ENCODE assay signal across 10 mouse cellular contexts in genomic region chr2:153440755-153441154, GRCm38 (mm10). TPM values are rescaled to one million over a fixed set of nuclear protein-coding genes. Genes with fewer than 3 reads are reported as not detected.
A peak's percentile ranks its signal among the peaks of the same experiment; 100 is the strongest.
DNase-seq lines count a peak whose midpoint lies in the region; ATAC-seq and TF ChIP-seq lines count a peak whose summit lies in the region.
"Had no signal": no experiment of that assay in that cellular context is flagged by ENCODE, and none has a peak within 500 bp of the region (broad histone marks: within the 10 kb centered on the region; RNA-seq: fewer than 3 reads in every experiment).

No protein-coding gene starts in this region.

- no peaks in the 10 kb centered on the region for H3K27me3 ChIP-seq in heart, embryonic 14.5 days (ENCODE audit: control insufficient read depth, insufficient read depth, low read length)
- H3K27me3 ChIP-seq in embryonic facial prominence, embryonic 11.5 days (ENCODE audit: control insufficient read depth, insufficient read depth, low read length), result no peaks in the 10 kb centered on the region
- no peaks in the 10 kb centered on the region for H3K27me3 ChIP-seq in hindbrain, embryonic 16.5 days (replicated peaks; ENCODE audit: control insufficient read depth, insufficient read depth, low read length)
- H3K27me3 ChIP-seq in limb, embryonic 14.5 days (ENCODE audit: control insufficient read depth, insufficient read depth, low read length), result no peaks in the 10 kb centered on the region

- no peak overlapping the region for H3K4me3 ChIP-seq in heart, embryonic 14.5 days (ENCODE audit: control insufficient read depth in 1 of 2, insufficient read depth in 1 of 2, low read depth in 1 of 2, low read length in 2 of 2)
- H3K4me3 ChIP-seq in embryonic facial prominence, embryonic 11.5 days (ENCODE audit: low read depth, low read length), result no peak overlapping the region
- H3K4me3 ChIP-seq in hindbrain, embryonic 16.5 days (ENCODE audit: low read length), result no peak overlapping the region
- H3K4me3 ChIP-seq in limb, embryonic 14.5 days (replicated peaks; ENCODE audit: low read length), result no peak overlapping the region

- intact Hi-C loops in left cerebral cortex, postnatal 4 days (cut with DNase I), result no loop called here

- H3K27ac ChIP-seq in heart, embryonic 14.5 days (replicated peaks in 1 of 2; ENCODE audit: control insufficient read depth in 1 of 2, insufficient read depth in 1 of 2, low read depth in 2 of 2, low read length in 2 of 2), result peak overlapping the region; percentile 12 to 62; a peak in 3 of 4 replicates
- 0 out of 2 replicates have a peak overlapping the region, but pooled peaks have one; percentile 47 for H3K27ac ChIP-seq in embryonic facial prominence, embryonic 11.5 days (replicated peaks; ENCODE audit: low read depth, low read length)
- H3K27ac ChIP-seq in hindbrain, embryonic 16.5 days (ENCODE audit: low read depth, low read length), result no peak overlapping the region
- H3K27ac ChIP-seq in limb, embryonic 14.5 days (replicated peaks; ENCODE audit: low read depth, low read length), result 0 out of 2 replicates have a peak overlapping the region, but pooled peaks have one; percentile 9

- TF ChIP-seq POLR2A in limb, embryonic 14.5 days (IDR thresholded peaks at IDR 0.05; ENCODE audit: borderline replicate concordance, extremely low read depth, insufficient read depth, insufficient read length), result no peak

- H3K4me1 ChIP-seq in heart, embryonic 14.5 days (ENCODE audit: control insufficient read depth in 2 of 2, insufficient read depth in 2 of 2, low read length in 2 of 2), result peaks cover 52 to 73% of the 10 kb centered on the region in 2 experiments
- H3K4me1 ChIP-seq in embryonic facial prominence, embryonic 11.5 days (ENCODE audit: control insufficient read depth, insufficient read depth, low read length), result peaks cover 30% of the 10 kb centered on the region
- H3K4me1 ChIP-seq in hindbrain, embryonic 16.5 days (ENCODE audit: control insufficient read depth, insufficient read depth, low read depth, low read length), result peaks cover 57% of the 10 kb centered on the region
- peaks cover 53% of the 10 kb centered on the region for H3K4me1 ChIP-seq in limb, embryonic 14.5 days (ENCODE audit: control insufficient read depth, insufficient read depth, low read length)

- no peak for ATAC-seq in heart, embryonic 14.5 days (ENCODE audit: insufficient number of reproducible peaks, insufficient read depth, low FRiP score, low read depth)
- no peak for ATAC-seq in embryonic facial prominence, embryonic 11.5 days (replicated peaks; ENCODE audit: insufficient number of reproducible peaks, low FRiP score, low TSS enrichment, low read depth)
- ATAC-seq in hindbrain, embryonic 16.5 days, result no peak
- no peak for ATAC-seq in limb, embryonic 14.5 days (ENCODE audit: low FRiP score, low read depth)
- ATAC-seq: CD4-positive, CD25-positive, alpha-beta regulatory T cell, adult 4 months had no signal

- peak overlapping the region; percentile 100 for H3K4me2 ChIP-seq in heart, embryonic 14.5 days (ENCODE audit: low read length)
- no peak overlapping the region for H3K4me2 ChIP-seq in embryonic facial prominence, embryonic 11.5 days (ENCODE audit: low read depth, low read length)
- H3K4me2 ChIP-seq in hindbrain, embryonic 16.5 days (ENCODE audit: low read length), result peak overlapping the region; percentile 15
- no peak overlapping the region for H3K4me2 ChIP-seq in limb, embryonic 14.5 days (replicated peaks; ENCODE audit: low read depth, low read length, severe bottlenecking)

- H3K36me3 ChIP-seq in heart, embryonic 14.5 days (ENCODE audit: control insufficient read depth, insufficient read depth, low read length), result peaks cover 5% of the 10 kb centered on the region; the same call in 1 of the 2 replicates
- no peaks in the 10 kb centered on the region for H3K36me3 ChIP-seq in embryonic facial prominence, embryonic 11.5 days (replicated peaks; ENCODE audit: control insufficient read depth, insufficient read depth, low read depth, low read length)
- H3K36me3 ChIP-seq in hindbrain, embryonic 16.5 days (ENCODE audit: control insufficient read depth, insufficient read depth, low read length), result peaks cover 4% of the 10 kb centered on the region; the same call in 1 of the 2 replicates
- H3K36me3 ChIP-seq in limb, embryonic 14.5 days (ENCODE audit: control insufficient read depth, insufficient read depth, low read length), result peaks cover 7% of the 10 kb centered on the region

- 39% methylated on average over 2 of the region's 2 CpGs for WGBS in heart, embryonic 14.5 days
- 55% methylated on average over 2 of the region's 2 CpGs for WGBS in embryonic facial prominence, embryonic 11.5 days
- WGBS in hindbrain, embryonic 16.5 days, result 73% methylated on average over 2 of the region's 2 CpGs
- WGBS in limb, embryonic 14.5 days, result 52% methylated on average over 2 of the region's 2 CpGs

- peak overlapping the region; percentile 57; the same call in 1 of the 2 replicates for H3K9ac ChIP-seq in heart, embryonic 14.5 days (ENCODE audit: low read length)
- H3K9ac ChIP-seq in embryonic facial prominence, embryonic 11.5 days (replicated peaks; ENCODE audit: low read length), result no peak overlapping the region
- H3K9ac ChIP-seq in hindbrain, embryonic 16.5 days (ENCODE audit: low read depth, low read length), result peak overlapping the region; percentile 17; the same call in 1 of the 2 replicates
- no peak overlapping the region for H3K9ac ChIP-seq in limb, embryonic 14.5 days (ENCODE audit: low read depth, low read length, severe bottlenecking)

- no peaks in the 10 kb centered on the region for H3K9me3 ChIP-seq in heart, embryonic 14.5 days (ENCODE audit: control insufficient read depth, low read length)
- no peaks in the 10 kb centered on the region for H3K9me3 ChIP-seq in embryonic facial prominence, embryonic 11.5 days (replicated peaks; ENCODE audit: control insufficient read depth, low read length)
- no peaks in the 10 kb centered on the region for H3K9me3 ChIP-seq in hindbrain, embryonic 16.5 days (ENCODE audit: control insufficient read depth, low read length)
- H3K9me3 ChIP-seq in limb, embryonic 14.5 days (ENCODE audit: control insufficient read depth, low read length), result no peaks in the 10 kb centered on the region

- DNase-seq in heart, adult 18-20 months, result no peak
- no peak for DNase-seq in embryonic facial prominence, embryonic 11.5 days (ENCODE audit: low spot score)
- no peak for DNase-seq in limb, embryonic 14.5 days (ENCODE audit: low spot score)
- DNase-seq in cerebellum, postnatal 14 days, result no peak
- no peak for DNase-seq in left cerebral cortex, postnatal 4 days
- DNase-seq in spleen, adult 18-20 months, result no peak

RNA-seq across cellular contexts. Expression of gene 4930404H24Rik, which starts 51.8 kb away (rescaled TPM):
- polyA plus RNA-seq in heart, embryonic 14.5 days (2014; fragmentation: Nextera tagmentation; extraction: Ambion mirVana), result not detected in 2 replicates
- not detected for total RNA-seq in heart, adult 18-20 months (2021)
- polyA plus RNA-seq in embryonic facial prominence, embryonic 11.5 days (2014; fragmentation: Nextera tagmentation; extraction: Ambion mirVana), result not detected in 2 replicates
- polyA plus RNA-seq in hindbrain, embryonic 16.5 days (2015; fragmentation: Nextera tagmentation; extraction: Ambion mirVana), result not detected in 2 replicates
- polyA plus RNA-seq in limb, embryonic 14.5 days (2012; rRNA removed), result not detected in 2 replicates
- not detected in 2 replicates for polyA plus RNA-seq in limb, embryonic 14.5 days (2014; fragmentation: Nextera tagmentation; extraction: Ambion mirVana)
- total RNA-seq in left cerebral cortex, postnatal 4 days (2021), result not detected
- polyA plus RNA-seq: CD4-positive, CD25-positive, alpha-beta regulatory T cell, adult 4 months; lung, adult 2 months had no signal

Comparison
In these comparisons a context has a peak if more than half of its experiments do, and no peak if none do; other contexts are left out.
1. H3K4me2 ChIP-seq: peak in heart, embryonic 14.5 days (single experiment) and hindbrain, embryonic 16.5 days (single experiment); none in embryonic facial prominence, embryonic 11.5 days (single experiment) and limb, embryonic 14.5 days (single experiment).
2. H3K9ac ChIP-seq: peak in heart, embryonic 14.5 days (single experiment) and hindbrain, embryonic 16.5 days (single experiment); none in embryonic facial prominence, embryonic 11.5 days (single experiment) and limb, embryonic 14.5 days (single experiment).